Mouse (Mus musculus) leukemia stem cell, adult 10-12 weeks (primary cell): Measurements from ENCODE around the gene Cpb2. TPM values are rescaled to one million over a fixed set of nuclear protein-coding genes. Genes with fewer than 3 reads are reported as not detected.

ENCODE experiments used
- polyA plus RNA-seq: library from polyadenylated mRNA; stranded (reverse); fragments of >175 nt; gene quantifications from 2 replicates; pipeline ENCODE4 v1.2.3, GENCODE M21; 2012; ENCODE audit warnings: low replicate concordance

Cpb2 gene
- not detected in 2 replicates for polyA plus RNA-seq

GRCm38 (mm10) chr14:75242087-75242486 is at the start of gene Cpb2:
TSS of gene Cpb2 (plus strand) at chr14:75242287.

GRCm38 (mm10) chr14:75284193-75284915 is 42.3 kb downstream of the Cpb2 start, which contains the start of gene Zc3h13:
TSS of gene Zc3h13 (plus strand) at chr14:75284373.

Other genes with a start within 250 kb of the Cpb2 start
- 0.47 and 0.48 TPM in 2 replicates for gene Rubcnl, start 226.3 kb upstream of the Cpb2 start, polyA plus RNA-seq
- not detected in 2 replicates for gene Lrrc63, start 111.4 kb upstream of the Cpb2 start, polyA plus RNA-seq
- gene Lcp1, start 111.2 kb upstream of the Cpb2 start, polyA plus RNA-seq: 5.7 and 15.0 TPM in 2 replicates
- 13.7 and 19.8 TPM in 2 replicates for gene Zc3h13, start 42.1 kb downstream of the Cpb2 start, polyA plus RNA-seq
- gene Siah3, start 213.7 kb downstream of the Cpb2 start, polyA plus RNA-seq: 0.14 TPM in 1 of 2 replicates, not detected in the other